Mouse (Mus musculus) gastrocnemius, adult 2 months (tissue): ENCODE measurements around the gene Otud5. TPM values are rescaled to one million over a fixed set of nuclear protein-coding genes. Genes with fewer than 3 reads are reported as not detected.
"Not testable (repeated sequence)": the region's sequence is repeated elsewhere in the genome, so short reads cannot be mapped to it uniquely, and the experiment has no call there.

Experiments used
- DNase-seq: peaks from one replicate; pipeline ENCODE4 v3.0.0; 2022
- H3K27ac ChIP-seq: fragments of 200-600 bp; 2 replicates; pipeline ENCODE4 v1.8.1; 2022; ENCODE audit warnings: mild to moderate bottlenecking
- H3K4me3 ChIP-seq: fragments of 200-600 bp; 2 replicates; pipeline ENCODE4 v1.8.1; 2022; ENCODE audit warnings: mild to moderate bottlenecking, moderate library complexity
- CTCF ChIP-seq: fragments of 200-600 bp; IDR thresholded peaks from 2 replicates; pipeline ENCODE4 v1.8.1; 2022; ENCODE audit warnings: antibody characterized with exemption, mild to moderate bottlenecking, moderate library complexity
- intact Hi-C: fragments of 180-260 bp; cut with DNase I; formaldehyde crosslinking; loops from one replicate; pipeline ENCODE4 v1.15.1; 2025
- long read RNA-seq, 2 experiments: library from polyadenylated mRNA; stranded (forward); transcript quantifications; one replicate each; pipeline ENCODE4 v2.0.0; 2021
- total RNA-seq, 2 experiments: library from RNA; stranded (reverse); gene quantifications; 2 replicates each; pipeline ENCODE4 v1.2.3; 2021

Otud5 gene
- 10 to 100 TPM; 15.6 to 19.1 TPM for total RNA-seq
- long read RNA-seq, experiment 1, full-length matches to known transcripts = 10 of 21 reads
- long read RNA-seq, experiment 1, partial matches to known transcripts = 6 of 21 reads
- long read RNA-seq, experiment 1, other reads (novel, unspliced or antisense) = 5 of 21 reads
- long read RNA-seq, experiment 2, full-length matches to known transcripts = 10 of 22 reads
- long read RNA-seq, experiment 2, partial matches to known transcripts = 9 of 22 reads
- long read RNA-seq, experiment 2, other reads (novel, unspliced or antisense) = 3 of 22 reads

GRCm38 (mm10) chrX:7841163-7842162 is at the start of gene Otud5:
Otud5 (plus strand) TSS chrX:7841364.
- H3K27ac ChIP-seq = peak within 1 kb of the TSS; percentile 96
- intact Hi-C loops = loop anchor here (5.0 kb wide), 1 partner anchor 36 kb away; the partner anchor contains the start of gene Pim2
- DNase-seq = peak; percentile 96
- peak within 1 kb of the TSS; percentile 74 for H3K4me3 ChIP-seq
- TF ChIP-seq CTCF = no peak

DNA sequence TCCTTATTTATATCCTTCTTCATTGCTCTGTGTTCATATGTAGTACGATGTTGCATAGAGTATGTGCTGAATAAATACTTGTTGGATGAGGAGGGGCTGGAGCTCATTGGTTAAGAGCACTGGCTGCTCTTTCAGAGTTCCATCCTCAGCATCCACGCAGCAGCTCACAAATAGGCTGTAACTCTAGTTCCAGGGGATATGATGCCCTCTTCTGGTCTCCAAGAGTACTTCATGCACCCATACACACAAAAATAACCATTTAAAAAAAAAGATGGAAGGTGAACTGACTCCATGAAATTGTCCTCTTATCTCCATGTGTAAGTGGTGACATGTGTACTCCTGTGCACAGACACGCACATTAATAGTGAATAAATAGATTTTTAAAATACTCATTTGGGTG is 47.8 kb upstream of the Otud5 start:
- DNase-seq = no peak
- H3K27ac ChIP-seq = no peak overlapping the region
- intact Hi-C loops = no loop called here
- peak; percentile 48 for TF ChIP-seq CTCF
- H3K4me3 ChIP-seq = no peak overlapping the region

DNA sequence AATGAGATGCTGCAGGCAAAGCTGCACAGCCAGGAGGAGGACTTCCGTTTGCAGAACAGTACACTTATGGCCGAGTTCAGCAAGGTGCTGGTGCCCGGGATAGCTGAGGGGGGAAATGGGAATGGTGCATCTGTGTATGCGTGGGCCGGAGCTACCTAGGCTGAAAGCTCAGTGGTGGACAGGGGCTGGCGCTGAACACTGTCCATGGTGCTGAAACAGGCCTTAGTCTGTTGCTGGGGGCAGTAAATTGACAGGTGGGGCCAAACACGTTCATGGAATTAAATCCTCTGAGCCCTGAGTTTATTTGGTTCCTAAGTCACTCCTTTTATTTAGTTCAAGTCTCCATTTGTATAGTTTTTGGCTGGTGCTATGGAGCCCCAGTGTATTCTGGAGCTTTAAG is 46.1 kb upstream of the Otud5 start:
- H3K27ac ChIP-seq = no peak overlapping the region
- TF ChIP-seq CTCF = no peak
- intact Hi-C loops = no loop called here
- no peak overlapping the region for H3K4me3 ChIP-seq
- DNase-seq = peak; percentile 26

- no peak for DNase-seq
- Histone ChIP-seq H3K27ac (no peak overlapping the region), H3K4me3 (no peak overlapping the region)
- intact Hi-C loops = no loop called here
- TF ChIP-seq CTCF = no peak
Measured at GRCm38 (mm10) chrX:7797327-7797726, 43.8 kb upstream of the Otud5 start.

GRCm38 (mm10) chrX:7802157-7802556 is 39.0 kb upstream of the Otud5 start:
- DNase-seq, intact Hi-C loops, H3K27ac ChIP-seq, H3K4me3 ChIP-seq: not testable (repeated sequence)

GRCm38 (mm10) chrX:7815016-7815415 is 26.1 kb upstream of the Otud5 start:
- H3K27ac ChIP-seq, intact Hi-C loops, DNase-seq, H3K4me3 ChIP-seq: not testable (repeated sequence)
- peak; percentile 45 for TF ChIP-seq CTCF

DNA sequence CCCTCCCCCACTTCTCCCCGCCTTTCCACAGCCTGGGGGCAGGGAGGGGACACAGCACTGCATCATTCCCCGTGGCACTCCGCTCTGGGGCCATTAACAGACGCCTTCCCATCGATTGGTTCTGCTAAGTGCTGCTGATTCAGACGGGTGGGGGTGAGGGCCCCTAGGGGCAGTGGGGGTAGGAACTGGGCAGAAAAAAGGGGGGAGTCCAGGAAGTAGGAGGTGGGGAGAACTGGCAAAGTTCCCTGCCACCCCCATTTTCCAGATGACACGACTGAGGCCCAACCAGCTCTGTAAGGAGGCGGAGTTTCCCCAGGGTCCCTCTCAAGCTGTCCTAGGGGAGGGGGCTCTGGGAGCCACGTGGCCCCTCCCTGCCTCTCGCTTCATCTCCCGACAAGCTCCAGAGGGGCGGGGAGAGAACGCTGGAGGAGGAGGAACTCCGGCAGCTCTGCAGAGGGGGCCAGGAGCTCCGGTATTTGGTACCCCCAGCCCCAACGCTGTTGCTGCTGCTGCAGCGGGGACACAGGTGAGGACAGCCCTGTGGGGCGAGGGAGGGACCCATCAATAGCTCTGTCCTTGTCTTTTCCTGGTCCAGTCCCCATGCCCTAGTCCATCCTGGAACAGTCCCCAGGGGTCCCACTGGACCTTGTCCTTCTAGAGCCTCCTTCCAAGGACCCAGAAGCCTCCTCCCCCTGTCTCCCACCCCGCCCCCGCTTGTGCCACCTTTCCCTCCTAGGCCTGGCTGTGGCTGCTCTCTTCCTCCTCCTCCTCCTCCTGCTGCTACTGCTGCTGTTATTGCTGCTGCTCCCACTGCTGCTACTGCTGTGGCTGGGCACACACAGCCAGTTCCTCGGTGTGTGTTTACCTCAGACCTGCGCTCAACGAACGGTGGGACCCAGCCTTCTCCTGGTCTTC is 19.0 kb upstream of the Otud5 start, which contains the start of gene Kcnd1:
TSS of gene Kcnd1 (plus strand) at position 425 of the 915 bp plus-strand sequence.
- peak within 1 kb of the TSS; percentile 40 for H3K27ac ChIP-seq
- TF ChIP-seq CTCF = no peak
- H3K4me3 ChIP-seq = peak within 1 kb of the TSS; percentile 63
- DNase-seq = peak; percentile 35
- intact Hi-C loops = no loop called here

GRCm38 (mm10) chrX:7837146-7837545 is 4.0 kb upstream of the Otud5 start:
- Histone ChIP-seq H3K27ac (no peak overlapping the region), H3K4me3 (no peak overlapping the region)
- no peak for TF ChIP-seq CTCF
- intact Hi-C loops = no loop called here
- no peak for DNase-seq

DNA sequence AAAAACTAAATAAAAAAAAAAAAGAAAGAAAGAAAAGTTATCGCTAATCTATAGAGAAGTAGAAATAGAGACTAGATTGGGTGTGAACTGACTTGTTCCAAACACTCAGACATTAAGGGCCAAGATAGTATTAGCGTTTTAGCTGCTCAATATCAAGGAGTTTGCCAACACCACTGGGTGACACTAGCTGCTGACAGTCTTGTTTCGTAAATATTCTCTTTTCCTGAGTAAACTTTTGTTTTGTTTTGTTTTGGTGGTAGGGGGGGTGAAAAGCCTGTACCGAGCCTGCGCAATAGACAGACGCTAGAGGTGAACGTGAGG is 362 bp upstream of the Otud5 start:
- peak overlapping the region; percentile 69 for H3K4me3 ChIP-seq
- TF ChIP-seq CTCF = no peak
- no peak for DNase-seq
- peak overlapping the region; percentile 93 for H3K27ac ChIP-seq
- intact Hi-C loops = loop anchor here (5.0 kb wide), 1 partner anchor 36 kb away; the partner anchor contains the start of gene Pim2

DNA sequence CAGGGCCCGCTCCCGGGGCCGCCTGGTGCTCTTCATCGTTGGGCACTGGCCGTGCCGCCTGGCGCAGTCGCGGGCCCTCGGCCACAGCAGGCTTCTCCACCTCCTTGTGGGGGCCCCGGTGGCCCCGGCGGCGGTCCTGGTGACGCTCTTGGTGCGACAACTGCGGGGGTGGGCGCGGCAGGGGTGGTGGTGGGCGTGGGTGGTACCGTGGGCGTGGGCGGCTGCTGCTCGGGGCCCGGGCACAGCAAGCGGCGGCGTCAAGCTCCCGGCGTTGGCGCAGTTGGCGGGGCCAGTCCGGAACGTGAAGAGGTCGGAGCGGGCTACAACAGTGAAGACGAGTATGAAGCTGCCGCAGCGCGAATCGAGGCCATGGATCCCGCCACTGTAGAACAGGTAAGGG is 1.2 kb downstream of the Otud5 start:
- TF ChIP-seq CTCF = no peak
- H3K27ac ChIP-seq = peak overlapping the region; percentile 96
- peak overlapping the region; percentile 74 for H3K4me3 ChIP-seq
- intact Hi-C loops = loop anchor here (5.0 kb wide), 1 partner anchor 35 kb away; the partner anchor contains the start of gene Pim2
- peak; percentile 29 for DNase-seq

DNA sequence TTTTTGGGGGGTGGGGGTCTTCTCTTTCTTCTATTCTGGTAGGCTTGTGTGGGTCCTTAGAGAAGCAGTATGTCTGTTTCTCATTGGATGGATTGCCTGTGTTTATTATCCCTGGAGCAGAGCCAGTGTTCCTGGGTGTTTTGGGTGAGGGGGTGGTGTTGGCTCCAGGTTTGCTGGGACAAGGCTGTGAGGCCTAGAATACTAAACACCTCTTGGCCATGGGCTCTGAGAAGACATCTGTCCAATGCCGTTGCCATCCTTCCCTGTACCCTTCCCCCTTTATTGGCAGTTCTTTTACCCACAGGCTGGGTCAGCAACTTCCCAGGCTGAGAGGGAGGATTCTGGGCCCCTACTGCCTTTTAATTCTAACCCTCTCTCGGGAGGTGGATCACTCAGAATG is 6.7 kb downstream of the Otud5 start:
- no peak overlapping the region for H3K4me3 ChIP-seq
- H3K27ac ChIP-seq = no peak overlapping the region
- intact Hi-C loops = loop anchor here (5.0 kb wide), 1 partner anchor 99 kb away; the partner anchor contains the start of gene Hdac6
- DNase-seq = no peak
- TF ChIP-seq CTCF = no peak

DNA sequence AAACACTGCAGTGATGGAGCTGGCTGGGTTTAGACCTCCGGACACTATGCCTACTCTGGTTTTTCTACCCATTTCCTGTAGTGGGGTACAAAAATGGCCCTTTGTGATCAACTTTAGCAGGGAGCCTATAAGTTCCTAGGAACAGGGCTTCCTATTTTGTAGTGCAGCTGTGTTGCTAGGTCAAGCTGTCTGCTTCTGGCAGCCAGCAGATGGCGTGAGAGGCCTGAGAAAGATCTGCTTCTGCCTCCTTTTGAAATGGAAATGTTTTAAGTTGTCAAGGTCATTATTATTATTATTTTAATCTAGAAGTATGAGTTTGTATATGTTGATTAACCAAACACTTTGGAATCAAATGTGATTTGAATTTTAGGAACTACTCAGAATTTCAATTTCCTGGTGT is 13.4 kb downstream of the Otud5 start:
- no peak overlapping the region for H3K4me3 ChIP-seq
- DNase-seq = peak; percentile 44
- intact Hi-C loops = loop anchor here (5.0 kb wide), 1 partner anchor 163 kb away; the partner anchor contains the start of gene Glod5
- no peak overlapping the region for H3K27ac ChIP-seq
- peak; percentile 71 for TF ChIP-seq CTCF
